ENCODE assay signal across 9 mouse cellular contexts in the genomic region with DNA sequence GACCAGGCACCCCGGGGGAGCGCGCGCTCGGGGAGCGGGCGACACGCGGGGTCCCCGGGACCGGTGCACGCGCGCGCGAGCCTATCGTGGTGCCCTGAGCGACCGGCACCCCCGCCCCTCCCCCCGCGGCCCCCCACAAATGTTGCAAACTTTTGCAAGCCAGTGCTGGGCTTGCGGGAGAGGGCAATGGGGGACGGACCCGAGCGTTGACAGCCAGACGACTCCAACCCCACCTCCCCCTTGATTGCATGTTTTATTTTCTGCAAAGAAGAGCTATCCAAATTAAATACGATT. TPM values are rescaled to one million over a fixed set of nuclear protein-coding genes. Genes with fewer than 3 reads are reported as not detected.
DNase-seq lines count a peak whose midpoint lies in the region; ATAC-seq and TF ChIP-seq lines count a peak whose summit lies in the region.
"Had no signal": no experiment of that assay in that cellular context is flagged by ENCODE, and none has a peak within 500 bp of the region (broad histone marks: within the 10 kb centered on the region; RNA-seq: fewer than 3 reads in every experiment).

No protein-coding gene starts in this region.

- under 1% methylated on average over 28 of the region's 28 CpGs for WGBS in kidney, adult 2 months
- WGBS in hindbrain, embryonic 11.5 days: 0% methylated on average over 20 of the region's 28 CpGs
- under 1% methylated on average over 28 of the region's 28 CpGs for WGBS in midbrain, embryonic 10.5 days

- no peaks in the 10 kb centered on the region for H3K36me3 ChIP-seq in kidney, adult 2 months (ENCODE audit: control insufficient read depth, insufficient read depth, low read length)
- no peaks in the 10 kb centered on the region for H3K36me3 ChIP-seq in hindbrain, embryonic 11.5 days (ENCODE audit: control insufficient read depth, insufficient read depth, low read length)
- H3K36me3 ChIP-seq in midbrain, embryonic 10.5 days: no peaks in the 10 kb centered on the region

- H3K9me3 ChIP-seq in hindbrain, embryonic 11.5 days (ENCODE audit: control insufficient read depth, low read length): no peaks in the 10 kb centered on the region
- H3K9me3 ChIP-seq in midbrain, embryonic 10.5 days (replicated peaks): no peaks in the 10 kb centered on the region

- peak; percentile 12 for DNase-seq in kidney, adult 2 months
- DNase-seq in kidney, adult 8-10 months: no peak
- DNase-seq in hindbrain, embryonic 11.5 days (ENCODE audit: low spot score): no peak
- no peak for DNase-seq in midbrain, embryonic 10.5 days (ENCODE audit: low spot score)
- DNase-seq in T-cell, adult 2 months (ENCODE audit: low spot score): no peak
- no peak for DNase-seq in adrenal gland, postnatal 25 days

- peak overlapping the region; percentile 84 for H3K4me3 ChIP-seq in kidney, adult 2 months (ENCODE audit: insufficient read depth, low read depth, low read length)
- H3K4me3 ChIP-seq in brown adipose tissue, adult 24 weeks (ENCODE audit: insufficient read depth, low read depth, low read length): peak overlapping the region; percentile 86
- peak overlapping the region; percentile 86 for H3K4me3 ChIP-seq in hindbrain, embryonic 11.5 days (ENCODE audit: low read depth, low read length)
- H3K4me3 ChIP-seq in midbrain, embryonic 10.5 days: peak overlapping the region; percentile 86
- H3K4me3 ChIP-seq: myocyte had no signal

- H3K9ac ChIP-seq in hindbrain, embryonic 11.5 days (ENCODE audit: low read depth, low read length): peak overlapping the region; percentile 80

- H3K4me2 ChIP-seq in hindbrain, embryonic 11.5 days (replicated peaks; ENCODE audit: low read depth, low read length): peak overlapping the region; percentile 71

- no peaks in the 10 kb centered on the region for H3K27me3 ChIP-seq in kidney, adult 2 months (replicated peaks; ENCODE audit: control insufficient read depth, insufficient read depth, low read length)
- H3K27me3 ChIP-seq in hindbrain, embryonic 11.5 days (ENCODE audit: control insufficient read depth, insufficient read depth, low read length): no peaks in the 10 kb centered on the region
- H3K27me3 ChIP-seq in midbrain, embryonic 10.5 days (ENCODE audit: low read depth, poor library complexity, severe bottlenecking): peaks cover 19% of the 10 kb centered on the region

- no peak for TF ChIP-seq POLR2A in kidney, adult 2 months (IDR thresholded peaks at IDR 0.05; ENCODE audit: low read depth, low read length)

- no peaks in the 10 kb centered on the region for H3K4me1 ChIP-seq in kidney, adult 2 months (ENCODE audit: control insufficient read depth, insufficient read depth, low read length)
- H3K4me1 ChIP-seq in brown adipose tissue, adult 24 weeks (ENCODE audit: control insufficient read depth, insufficient read depth, insufficient read length, low read length): no peaks in the 10 kb centered on the region
- 0 out of 2 replicates have a peak, but pooled peaks cover 2% of the 10 kb centered on the region for H3K4me1 ChIP-seq in hindbrain, embryonic 11.5 days (replicated peaks; ENCODE audit: control insufficient read depth, insufficient read depth, low read length)
- H3K4me1 ChIP-seq in midbrain, embryonic 10.5 days: peaks cover 42% of the 10 kb centered on the region

- TF ChIP-seq CTCF in kidney, adult 2 months (conservative IDR thresholded peaks at IDR 0.05; ENCODE audit: insufficient read depth, insufficient read length, low read depth, low read length): no peak

- ATAC-seq in hindbrain, embryonic 11.5 days (ENCODE audit: low FRiP score): peak; percentile 54
- ATAC-seq in granulocyte monocyte progenitor cell, adult 5-6 weeks (replicated peaks; ENCODE audit: poor library complexity, severe bottlenecking): no peak

- no peak overlapping the region for H3K27ac ChIP-seq in kidney, adult 2 months (ENCODE audit: insufficient read depth, low read depth, low read length)
- no peak overlapping the region for H3K27ac ChIP-seq in brown adipose tissue, adult 24 weeks (replicated peaks; ENCODE audit: low read depth, low read length)
- peak overlapping the region; percentile 87 for H3K27ac ChIP-seq in hindbrain, embryonic 11.5 days (ENCODE audit: low read depth, low read length)
- H3K27ac ChIP-seq in midbrain, embryonic 10.5 days (replicated peaks): peak overlapping the region; percentile 93

RNA-seq across cellular contexts. Expression of gene Rora, which starts 0.4 kb away (rescaled TPM):
- polyA plus RNA-seq in kidney, adult 2 months (2012; rRNA removed): 15.5 and 18.2 TPM in 2 replicates
- polyA plus RNA-seq in brown adipose tissue, adult 24 weeks (2012; ENCODE audit: insufficient read depth, insufficient read length, missing spikeins): 6.7 and 10.7 TPM in 2 replicates
- polyA plus RNA-seq in hindbrain, embryonic 11.5 days (2014; fragmentation: Nextera tagmentation; extraction: Ambion mirVana): 3.3 and 3.8 TPM in 2 replicates
- polyA plus RNA-seq in midbrain, embryonic 10.5 days (2016; fragmentation: Nextera tagmentation; extraction: Ambion mirVana): 4.1 and 4.9 TPM in 2 replicates
- total RNA-seq in adrenal gland, postnatal 25 days (2021): 90.7 and 114 TPM in 2 replicates
- 0.32 and 0.73 TPM in 2 replicates for total RNA-seq in granulocyte monocyte progenitor cell, adult 5-6 weeks (2014; fragmentation: Nextera tagmentation)
- total RNA-seq in granulocyte monocyte progenitor cell, adult 5-6 weeks (2017): 0.15 and 0.34 TPM in 2 replicates

Comparison
In these comparisons a context has a peak if more than half of its experiments do, and no peak if none do; other contexts are left out.
1. H3K27ac ChIP-seq: peak in hindbrain, embryonic 11.5 days (single experiment) and midbrain, embryonic 10.5 days (single experiment); none in kidney, adult 2 months (single experiment) and brown adipose tissue, adult 24 weeks (single experiment).
2. Peak in every context shown above with its lines, with median percentiles within 50 percentile points of each other: H3K4me3 ChIP-seq.